Mouse (Mus musculus) neutrophil, adult 65 days (primary cell): ENCODE data around the gene Tpte. TPM values are rescaled to one million over a fixed set of nuclear protein-coding genes. Genes with fewer than 3 reads are reported as not detected.

Source experiments
- total RNA-seq: library from RNA; stranded (reverse); gene quantifications from 2 replicates; pipeline ENCODE4 v1.2.4, GENCODE M21; 2023

The Tpte gene
- total RNA-seq = not detected in 2 replicates

DNA sequence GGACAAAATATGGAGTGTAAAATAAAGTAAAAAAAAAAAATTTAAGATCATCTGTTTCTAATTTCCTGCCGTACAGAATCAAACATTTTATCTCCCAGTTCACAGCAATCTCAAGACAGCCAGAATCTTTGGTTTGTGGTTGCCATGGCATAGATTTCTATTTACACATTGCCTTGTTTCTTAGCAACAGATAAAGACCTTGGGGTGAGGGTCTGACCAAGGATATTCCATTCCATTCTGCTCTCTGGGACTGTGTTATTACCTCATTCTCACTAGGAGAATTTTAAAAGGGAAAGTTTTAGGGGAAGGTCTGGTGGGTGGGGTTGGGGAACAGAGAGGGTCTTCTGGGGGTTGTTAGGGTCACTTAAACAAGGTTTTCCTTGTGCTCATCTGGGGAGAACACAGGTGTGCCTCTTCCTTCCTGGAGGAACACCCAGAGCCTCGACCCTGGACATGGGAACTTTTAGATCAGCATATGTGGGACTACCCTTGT is at the start of gene Tpte:
TSS of gene Tpte (plus strand) at position 443 of the 493 bp plus-strand sequence.

DNA sequence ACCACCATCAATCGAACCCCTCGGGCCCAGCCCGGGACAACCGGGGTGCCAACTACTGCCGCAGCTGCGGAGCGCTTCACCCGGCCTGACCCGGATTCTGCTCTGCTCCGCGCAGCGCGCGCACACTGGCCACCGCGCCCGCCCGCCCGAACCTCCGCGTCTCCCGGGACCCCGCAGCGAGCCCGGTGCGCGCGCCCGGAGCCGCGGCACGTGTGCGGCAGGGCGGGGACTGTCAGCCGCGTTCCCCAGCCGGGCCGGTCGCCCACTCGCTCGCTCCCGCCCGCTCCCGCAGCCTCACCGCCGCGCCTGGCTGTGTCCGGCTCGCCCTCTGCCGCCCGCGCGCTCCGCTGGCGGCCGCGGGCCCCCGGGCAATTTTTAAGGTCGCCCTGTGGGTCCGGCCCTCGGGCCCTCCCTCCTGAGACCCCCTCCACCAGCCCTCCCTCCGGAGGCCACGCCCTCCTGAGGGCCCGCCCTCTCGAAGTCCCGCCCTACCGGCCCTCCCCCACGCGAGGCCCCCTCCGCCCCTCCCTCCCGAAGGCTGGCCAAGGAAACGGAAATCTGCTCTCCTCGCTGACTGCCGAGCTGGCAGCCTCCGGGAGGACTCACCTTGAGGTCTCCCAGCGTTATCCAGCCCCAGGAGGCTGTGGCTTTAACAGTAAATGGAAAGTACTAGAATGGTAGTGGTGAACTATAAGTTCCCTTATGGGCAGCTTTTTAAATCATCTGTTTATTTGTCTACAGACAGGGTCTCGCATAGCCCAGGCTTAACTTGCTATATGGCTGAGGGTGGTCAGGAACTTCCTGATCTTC is 115.1 kb downstream of the Tpte start, which contains the start of gene Slc25a15:
TSS of gene Slc25a15 (minus strand) at position 456 of the 810 bp plus-strand sequence.

DNA sequence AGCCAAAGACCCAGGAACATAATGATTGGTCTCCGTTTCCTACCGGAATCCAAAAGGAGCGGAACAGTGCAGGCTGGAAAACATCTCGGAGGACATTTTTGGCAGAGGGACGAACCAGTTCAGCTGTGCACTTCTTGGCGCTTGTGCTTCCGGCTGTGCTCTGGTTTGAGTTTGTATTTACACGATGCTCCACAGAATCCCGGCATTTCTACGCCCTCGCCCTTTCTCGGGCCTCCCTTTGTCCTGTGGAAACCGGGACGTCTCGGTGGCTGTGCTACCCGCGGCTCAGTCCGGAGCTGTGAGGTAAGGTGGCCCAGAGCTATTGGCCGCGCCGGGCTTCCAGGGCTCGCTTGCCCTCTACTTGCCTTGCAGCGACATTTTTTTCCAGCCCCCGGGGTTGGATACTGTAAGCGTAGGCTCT is 128.1 kb downstream of the Tpte start, which contains the start of gene Mrps31:
TSS of gene Mrps31 (plus strand) at position 80 of the 421 bp plus-strand sequence.

Other genes with a start within 250 kb of the Tpte start
- 0.16 and 0.70 TPM in 2 replicates for gene Atp7b, start 223.1 kb upstream of the Tpte start, total RNA-seq
- 12.5 and 13.5 TPM in 2 replicates for gene Alg11, start 222.7 kb upstream of the Tpte start, total RNA-seq
- gene Nek5, start 158.4 kb upstream of the Tpte start, total RNA-seq = not detected in 2 replicates
- gene Nek3, start 117.0 kb upstream of the Tpte start, total RNA-seq = 1.3 and 1.4 TPM in 2 replicates
- gene Ckap2, start 97.6 kb upstream of the Tpte start, total RNA-seq = 18.0 and 22.5 TPM in 2 replicates
- 21.5 and 25.3 TPM in 2 replicates for gene Vps36, start 90.6 kb upstream of the Tpte start, total RNA-seq
- gene Thsd1, start 56.1 kb upstream of the Tpte start, total RNA-seq = 0.45 and 0.63 TPM in 2 replicates
- 1.3 and 1.5 TPM in 2 replicates for gene Slc25a15, start 115.2 kb downstream of the Tpte start, total RNA-seq
- gene Mrps31, start 127.9 kb downstream of the Tpte start, total RNA-seq = 5.4 and 6.2 TPM in 2 replicates